Mouse (Mus musculus): ENCODE measurements around the gene Mup5.

GRCm38 (mm10) chr4:61829211-61829610 is 5.8 kb downstream of the Mup5 start:
- TF ChIP-seq POLR2A (IDR thresholded peaks at IDR 0.05; ENCODE audit: borderline replicate concordance, insufficient read depth, low read length) (no peak), CTCF (IDR thresholded peaks at IDR 0.05; ENCODE audit: borderline replicate concordance, insufficient read depth, low read depth, low read length) (no peak)

Data from cerebellum, adult 2 months (tissue).